Mouse (Mus musculus) intestine, embryonic 14.5 days (tissue): Measurements from ENCODE around the gene Bex3. TPM values are rescaled to one million over a fixed set of nuclear protein-coding genes. Genes with fewer than 3 reads are reported as not detected.

Experiments
- ATAC-seq: fragments of 200-750 bp; cut with Nextera tagmentation; replicated peaks from 2 replicates; pipeline ENCODE4 v1.8.0; 2017; ENCODE audit warnings: low read depth, moderate number of reproducible peaks, moderate TSS enrichment, moderate library complexity; ENCODE audit not compliant: low FRiP score, low TSS enrichment
- DNase-seq: peaks from one replicate; pipeline ENCODE4 v3.0.0-alpha.2; 2018; ENCODE audit warnings: low spot score
- H3K27ac ChIP-seq: fragments of 300-500 bp; sonication (generic); 2 replicates; pipeline ENCODE4 v1.5.1; 2014; ENCODE audit warnings: low read depth, mild to moderate bottlenecking, control low read depth
- H3K27me3 ChIP-seq: fragments of 300-500 bp; sonication (generic); replicated peaks from 2 replicates; pipeline ENCODE4 v1.6.1; 2014; ENCODE audit warnings: low read length, control low read depth; ENCODE audit not compliant: control insufficient read depth, insufficient read depth
- H3K36me3 ChIP-seq: fragments of 300-500 bp; sonication (generic); 2 replicates; pipeline ENCODE4 v1.6.1; 2014; ENCODE audit warnings: low read length, control low read depth; ENCODE audit not compliant: control insufficient read depth, insufficient read depth
- H3K4me1 ChIP-seq: fragments of 300-500 bp; sonication (generic); replicated peaks from 2 replicates; pipeline ENCODE4 v1.6.1; 2014; ENCODE audit warnings: low read length, control low read depth, mixed read lengths; ENCODE audit not compliant: control insufficient read depth, insufficient read depth
- H3K4me2 ChIP-seq: fragments of 300-500 bp; sonication (generic); 2 replicates; pipeline ENCODE4 v1.6.1; 2014; ENCODE audit warnings: low read length
- H3K4me3 ChIP-seq: fragments of 300-500 bp; sonication (generic); 2 replicates; pipeline ENCODE4 v1.5.1; 2014; ENCODE audit warnings: low read depth, low read length, control low read depth, mixed read lengths
- H3K9ac ChIP-seq: fragments of 300-500 bp; sonication (generic); 2 replicates; pipeline ENCODE4 v1.6.1; 2014; ENCODE audit warnings: mild to moderate bottlenecking, low read length
- H3K9me3 ChIP-seq: fragments of 300-500 bp; sonication (generic); 2 replicates; pipeline ENCODE4 v1.6.1; 2016; ENCODE audit warnings: low read length, control low read depth; ENCODE audit not compliant: control insufficient read depth
- WGBS: fragments of 180-500 bp; shearing (Covaris S2); extraction: QIAGEN DNeasy Blood & Tissue Kit; methylation state at CpG from one replicate; pipeline ENCODE4 v1.1.7; 2014; 5-methylcytosine and 5-hydroxymethylcytosine counted together
- polyA plus RNA-seq: library from polyadenylated mRNA; unstranded; fragments of >200 nt; fragmentation: Nextera tagmentation; extraction: Ambion mirVana; gene quantifications from 2 replicates; pipeline ENCODE4 v1.2.1, GENCODE M21; 2014

Gene Bex3
- polyA plus RNA-seq, 1 experiment from 2014 or later = 460 TPM

DNA sequence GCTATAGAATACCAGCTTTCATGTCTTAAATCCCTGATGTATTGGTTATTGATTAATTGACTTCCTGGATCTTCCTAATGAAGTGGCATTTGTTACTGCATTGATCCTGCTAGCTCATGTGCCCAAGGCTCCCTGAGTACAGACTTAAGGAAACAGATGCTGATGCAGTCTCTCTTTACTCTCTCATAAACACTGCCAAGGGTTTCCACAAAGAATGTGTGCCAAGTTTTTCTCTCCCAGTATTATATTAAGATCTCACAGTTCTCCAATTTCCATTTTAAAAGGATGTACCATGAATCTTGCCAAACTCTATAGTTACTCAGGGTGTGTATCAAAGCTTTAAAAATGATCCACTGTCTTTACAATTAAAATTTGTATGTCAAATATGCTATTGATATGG lies 8.3 kb downstream of the Bex3 start:
- no peaks in the 10 kb centered on the region for H3K9me3 ChIP-seq
- ATAC-seq = no peak

DNA sequence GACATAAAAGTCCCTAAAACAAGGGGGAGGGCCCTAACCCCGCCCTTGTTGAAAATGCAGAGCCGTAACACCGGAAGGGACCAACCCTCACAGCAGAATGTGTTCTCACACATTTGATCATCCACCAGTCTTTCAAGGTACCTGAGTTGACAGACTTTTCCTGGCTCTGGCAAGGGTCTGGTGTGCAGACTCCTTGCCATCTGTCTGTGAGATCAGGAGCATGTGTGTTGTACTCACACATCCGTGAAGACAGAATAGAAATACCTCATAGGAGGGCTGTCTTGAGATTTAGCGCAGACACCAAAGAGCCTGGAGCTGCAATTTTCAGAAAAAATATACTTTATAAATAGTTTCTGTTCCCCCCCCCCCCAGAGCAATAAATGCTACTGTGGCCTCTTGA lies 9.4 kb downstream of the Bex3 start:
- Histone ChIP-seq H3K9ac (no peak overlapping the region), H3K27me3 (no peaks in the 10 kb centered on the region), H3K36me3 (no peaks in the 10 kb centered on the region), H3K9me3 (no peaks in the 10 kb centered on the region), H3K27ac (no peak overlapping the region), H3K4me1 (no peaks in the 10 kb centered on the region), H3K4me2 (no peak overlapping the region), H3K4me3 (no peak overlapping the region)
- WGBS = 72% methylated on average over 5 of the region's 5 CpGs
- DNase-seq (no peak), ATAC-seq (no peak)

More for the DNA sequence above, 8.3 kb downstream of the Bex3 start:
- H3K4me2 ChIP-seq = no peak overlapping the region
- DNase-seq = no peak
- H3K36me3 ChIP-seq = no peaks in the 10 kb centered on the region
- no peak overlapping the region for H3K9ac ChIP-seq
- no peak overlapping the region for H3K4me3 ChIP-seq
- H3K27me3 ChIP-seq = no peaks in the 10 kb centered on the region
- no peaks in the 10 kb centered on the region for H3K4me1 ChIP-seq
- H3K27ac ChIP-seq = no peak overlapping the region

- Histone ChIP-seq H3K36me3 (no peaks in the 10 kb centered on the region), H3K4me1 (no peaks in the 10 kb centered on the region), H3K9me3 (no peaks in the 10 kb centered on the region), H3K27ac (no peak overlapping the region), H3K27me3 (no peaks in the 10 kb centered on the region), H3K9ac (no peak overlapping the region), H3K4me3 (no peak overlapping the region), H3K4me2 (no peak overlapping the region)
- DNase-seq (no peak), ATAC-seq (peak; percentile 75; the same call in 1 of the 2 replicates)
- 29% methylated on average over 8 of the region's 8 CpGs for WGBS
Measured at GRCm38 (mm10) chrX:136290817-136291281, 20.8 kb downstream of the Bex3 start.

DNA sequence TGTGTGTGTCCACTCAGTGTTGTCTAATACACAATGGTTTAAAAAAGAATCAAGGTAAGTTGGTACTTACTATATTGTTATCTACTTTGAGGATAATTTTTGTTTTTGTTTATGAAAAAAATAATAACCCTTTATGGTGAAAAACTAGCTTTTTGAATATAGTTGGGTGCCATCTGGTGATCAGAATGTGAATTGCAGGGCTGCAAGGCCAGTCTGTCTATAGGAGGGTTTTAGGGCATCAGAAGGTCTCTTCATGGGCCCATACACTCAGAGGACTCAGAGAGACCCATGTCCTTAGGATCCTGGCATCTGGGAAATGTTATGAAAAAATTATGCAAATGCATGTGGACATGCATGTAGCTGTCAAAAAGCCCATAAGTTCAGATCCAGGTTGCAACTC lies 34.2 kb downstream of the Bex3 start:
- ATAC-seq = no peak
- H3K4me3 ChIP-seq = no peak overlapping the region

DNA sequence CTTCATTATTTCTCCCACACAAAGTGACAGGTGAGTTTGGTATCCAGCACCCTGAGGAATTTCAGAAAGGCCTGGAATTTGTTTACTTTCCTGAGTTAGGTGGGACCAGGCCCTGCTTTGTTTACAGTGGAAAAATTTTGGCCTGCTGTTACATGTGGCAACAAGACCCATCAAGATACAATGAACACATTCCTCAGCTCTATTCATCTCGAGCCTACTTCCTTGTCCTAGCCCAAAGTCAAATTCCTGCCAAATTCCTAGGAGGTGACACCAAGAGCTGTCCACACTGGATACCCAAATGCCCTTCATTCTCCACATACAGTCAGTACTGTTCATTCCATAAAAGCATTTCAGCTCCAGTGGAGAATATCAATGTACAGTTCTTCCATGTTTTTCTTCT lies 36.1 kb downstream of the Bex3 start:
- WGBS = 44% methylated on average over 1 of the region's 1 CpGs
- Histone ChIP-seq H3K9ac (no peak overlapping the region), H3K4me2 (no peak overlapping the region), H3K27me3 (no peaks in the 10 kb centered on the region), H3K9me3 (no peaks in the 10 kb centered on the region), H3K27ac (no peak overlapping the region), H3K4me3 (no peak overlapping the region), H3K36me3 (no peaks in the 10 kb centered on the region), H3K4me1 (no peaks in the 10 kb centered on the region)
- no peak for DNase-seq
- no peak for ATAC-seq

More for the DNA sequence above, 34.2 kb downstream of the Bex3 start:
- Histone ChIP-seq H3K36me3 (no peaks in the 10 kb centered on the region), H3K9me3 (no peaks in the 10 kb centered on the region), H3K4me1 (no peaks in the 10 kb centered on the region), H3K4me2 (no peak overlapping the region), H3K9ac (no peak overlapping the region), H3K27ac (no peak overlapping the region), H3K27me3 (no peaks in the 10 kb centered on the region)
- peak; percentile 52 for DNase-seq

DNA sequence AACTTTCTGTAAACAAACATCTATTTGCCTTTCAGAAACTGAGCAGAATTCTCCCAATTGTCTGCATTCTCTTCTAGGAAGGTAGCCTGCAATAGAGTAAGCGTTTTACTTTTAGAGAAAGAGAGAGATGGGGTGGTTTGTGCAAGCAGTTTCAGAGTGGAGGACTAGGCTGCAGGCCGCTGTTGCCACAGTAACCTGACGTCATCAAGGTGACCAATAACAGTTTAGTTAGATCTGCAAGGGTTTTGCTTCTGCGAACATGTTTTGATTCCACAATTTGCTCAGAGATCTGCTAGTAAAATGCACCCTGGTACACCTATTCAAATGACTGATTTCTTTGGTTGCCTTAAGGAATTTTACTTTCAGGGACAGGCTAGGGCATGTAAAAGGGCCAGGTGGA lies 43.2 kb downstream of the Bex3 start:
- no peak for ATAC-seq
- Histone ChIP-seq H3K4me1 (no peaks in the 10 kb centered on the region), H3K4me3 (no peak overlapping the region), H3K36me3 (no peaks in the 10 kb centered on the region), H3K27ac (no peak overlapping the region), H3K27me3 (no peaks in the 10 kb centered on the region), H3K4me2 (no peak overlapping the region), H3K9ac (no peak overlapping the region), H3K9me3 (no peaks in the 10 kb centered on the region)
- WGBS = 33% methylated on average over 4 of the region's 4 CpGs
- no peak for DNase-seq

- ATAC-seq (no peak), DNase-seq (no peak)
- 32% methylated on average over 8 of the region's 8 CpGs for WGBS
Measured at GRCm38 (mm10) chrX:136313792-136314564, 43.9 kb downstream of the Bex3 start.

DNA sequence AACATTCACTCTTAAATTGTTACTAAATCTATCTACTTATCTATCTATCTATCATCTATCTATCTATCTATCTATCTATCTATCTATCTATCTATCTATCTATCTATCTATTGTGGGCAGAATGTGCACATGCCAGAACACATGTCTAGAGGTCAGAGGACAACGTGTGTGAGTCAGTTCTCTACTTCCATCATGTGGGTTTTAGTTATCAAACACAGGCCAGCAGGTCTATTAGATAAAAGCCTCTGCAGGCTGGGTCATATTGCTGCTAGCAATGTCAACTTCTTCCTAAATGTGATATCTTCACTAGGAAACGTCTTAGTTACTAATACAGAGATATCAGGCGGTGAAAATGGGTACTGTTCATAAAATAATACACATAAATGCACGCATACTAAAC lies 49.9 kb downstream of the Bex3 start:
- Histone ChIP-seq H3K4me3 (no peak overlapping the region), H3K4me2 (no peak overlapping the region), H3K27me3 (no peaks in the 10 kb centered on the region), H3K4me1 (no peaks in the 10 kb centered on the region), H3K9ac (no peak overlapping the region), H3K9me3 (no peaks in the 10 kb centered on the region), H3K27ac (no peak overlapping the region), H3K36me3 (no peaks in the 10 kb centered on the region)
- ATAC-seq = no peak
- WGBS = 64% methylated on average over 4 of the region's 4 CpGs
- no peak for DNase-seq

More at GRCm38 (mm10) chrX:136313792-136314564, 43.9 kb downstream of the Bex3 start:
- no peaks in the 10 kb centered on the region for H3K9me3 ChIP-seq
- no peak overlapping the region for H3K27ac ChIP-seq
- no peaks in the 10 kb centered on the region for H3K27me3 ChIP-seq
- H3K4me1 ChIP-seq = no peaks in the 10 kb centered on the region
- H3K4me2 ChIP-seq = no peak overlapping the region
- no peaks in the 10 kb centered on the region for H3K36me3 ChIP-seq
- no peak overlapping the region for H3K4me3 ChIP-seq
- no peak overlapping the region for H3K9ac ChIP-seq
